Mouse (Mus musculus): ENCODE data around the gene Bptf.

DNA sequence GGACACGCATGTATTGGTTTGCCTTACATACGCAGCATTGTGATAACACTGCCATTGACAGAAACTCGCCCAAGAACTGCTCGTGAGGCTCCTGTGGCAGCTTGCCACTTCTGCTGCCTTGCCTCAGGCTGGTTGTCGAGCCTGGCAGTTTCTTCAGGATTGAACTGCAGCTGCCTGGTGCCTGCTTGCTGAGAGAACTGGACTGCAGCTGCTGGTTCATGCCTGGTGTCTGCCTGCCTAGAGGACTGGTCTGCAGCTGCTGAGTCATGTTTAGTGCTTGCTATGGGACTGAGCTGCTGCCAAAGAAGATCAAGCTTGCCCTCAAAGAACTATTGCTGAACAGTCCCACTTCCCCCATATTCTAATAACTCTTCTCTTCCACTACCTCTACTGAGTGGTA is 23.4 kb upstream of the Bptf start:
- TF ChIP-seq POLR2A (IDR thresholded peaks at IDR 0.05; ENCODE audit: insufficient read length, low read depth), result no peak
- TF ChIP-seq MAX (IDR thresholded peaks at IDR 0.05; ENCODE audit: low read depth), result no peak
- no peak for TF ChIP-seq USF1 (IDR thresholded peaks at IDR 0.05; ENCODE audit: low read depth)
- TF ChIP-seq CEBPB (IDR thresholded peaks at IDR 0.05; ENCODE audit: insufficient read depth, poor library complexity, severe bottlenecking), result no peak
- TF ChIP-seq E2F4 (IDR thresholded peaks at IDR 0.05; ENCODE audit: insufficient read depth), result no peak

Measured in myocyte (in vitro differentiated cells).